7 mouse cellular contexts compared by ENCODE assay signal in genomic region chr5:44101231-44102110, GRCm38 (mm10). TPM values are rescaled to one million over a fixed set of nuclear protein-coding genes. Genes with fewer than 3 reads are reported as not detected.
A peak's percentile ranks its signal among the peaks of the same experiment; 100 is the strongest.
DNase-seq lines count a peak whose midpoint lies in the region; ATAC-seq and TF ChIP-seq lines count a peak whose summit lies in the region.

Gene Prom1 (minus strand): TSS chr5:44102032.

- peak; percentile 23; the same call in 1 of the 2 replicates for ATAC-seq in heart, embryonic 14.5 days (ENCODE audit: insufficient number of reproducible peaks, insufficient read depth, low FRiP score, low read depth)
- ATAC-seq in kidney, postnatal 0 days (replicated peaks; ENCODE audit: low FRiP score, low read depth): peak; percentile 88
- ATAC-seq in liver, postnatal 0 days: peak; percentile 67; the same call in 1 of the 2 replicates

- H3K27me3 ChIP-seq in ES-Bruce4 (ENCODE audit: control insufficient read depth, insufficient read depth, low read length, poor library complexity, severe bottlenecking): peaks cover 3% of the 10 kb centered on the region; the same call in 1 of the 2 replicates
- peaks cover 20% of the 10 kb centered on the region for H3K27me3 ChIP-seq in heart, embryonic 14.5 days (ENCODE audit: control insufficient read depth, insufficient read depth, low read length)
- H3K27me3 ChIP-seq in kidney, postnatal 0 days (ENCODE audit: insufficient read depth, low read length): no peaks in the 10 kb centered on the region
- 0 out of 2 replicates have a peak, but pooled peaks cover 8% of the 10 kb centered on the region for H3K27me3 ChIP-seq in liver, postnatal 0 days (ENCODE audit: insufficient read depth, low read length)

- H3K4me2 ChIP-seq in heart, embryonic 14.5 days (ENCODE audit: low read length): peak within 1 kb of the TSS; percentile 86
- peak within 1 kb of the TSS; percentile 89 for H3K4me2 ChIP-seq in kidney, postnatal 0 days (ENCODE audit: low read length)
- H3K4me2 ChIP-seq in liver, postnatal 0 days (ENCODE audit: low read depth, low read length): peak within 1 kb of the TSS; percentile 76

- H3K27ac ChIP-seq in ES-Bruce4 (ENCODE audit: insufficient read depth, low read length): no peak within 1 kb of the TSS
- peak within 1 kb of the TSS; percentile 9 to 25; a peak in 1 of 4 replicates for H3K27ac ChIP-seq in heart, embryonic 14.5 days (replicated peaks in 1 of 2; ENCODE audit: control insufficient read depth in 1 of 2, insufficient read depth in 1 of 2, low read depth in 2 of 2, low read length in 2 of 2)
- peak within 1 kb of the TSS; percentile 75 for H3K27ac ChIP-seq in kidney, postnatal 0 days
- no peak within 1 kb of the TSS for H3K27ac ChIP-seq in liver, postnatal 0 days (ENCODE audit: low read depth)
- H3K27ac ChIP-seq in olfactory bulb, adult 2 months (ENCODE audit: insufficient read depth, low read depth, low read length): no peak within 1 kb of the TSS

- TF ChIP-seq POLR2A in ES-Bruce4 (IDR thresholded peaks at IDR 0.05; ENCODE audit: insufficient read depth, low read length): no peak
- TF ChIP-seq POLR2A in olfactory bulb, adult 2 months (IDR thresholded peaks at IDR 0.05; ENCODE audit: insufficient read depth, low read depth, low read length): no peak

- H3K4me3 ChIP-seq in ES-Bruce4 (ENCODE audit: low read depth, low read length): peak within 1 kb of the TSS; percentile 56
- H3K4me3 ChIP-seq in heart, embryonic 14.5 days (ENCODE audit: control insufficient read depth in 1 of 2, insufficient read depth in 1 of 2, low read depth in 1 of 2, low read length in 2 of 2): peak within 1 kb of the TSS; percentile 50 to 68
- peak within 1 kb of the TSS; percentile 62 for H3K4me3 ChIP-seq in kidney, postnatal 0 days (replicated peaks; ENCODE audit: low read depth, low read length)
- H3K4me3 ChIP-seq in liver, postnatal 0 days (ENCODE audit: low read depth, low read length): peak within 1 kb of the TSS; percentile 55
- peak within 1 kb of the TSS; percentile 61 for H3K4me3 ChIP-seq in olfactory bulb, adult 2 months (ENCODE audit: insufficient read depth, low read depth, low read length)

- WGBS in heart, embryonic 14.5 days: under 1% methylated on average over 43 of the region's 44 CpGs
- 2% methylated on average over 44 of the region's 44 CpGs for WGBS in kidney, postnatal 0 days
- WGBS in liver, postnatal 0 days (ENCODE audit: insufficient replicate concordance): 4% methylated on average over 44 of the region's 44 CpGs
- WGBS in olfactory bulb, adult 2 months: 10% methylated on average over 44 of the region's 44 CpGs

- no peak for TF ChIP-seq EP300 in ES-Bruce4 (IDR thresholded peaks at IDR 0.05; ENCODE audit: insufficient read depth, low read depth, low read length)
- no peak for TF ChIP-seq EP300 in liver, postnatal 0 days (IDR thresholded peaks at IDR 0.05; ENCODE audit: low read depth)

- H3K4me1 ChIP-seq in ES-Bruce4 (ENCODE audit: control insufficient read depth, insufficient read depth, low read length): no peaks in the 10 kb centered on the region
- peaks cover 0 to 8% of the 10 kb centered on the region in 2 experiments; a peak in 2 of 4 replicates for H3K4me1 ChIP-seq in heart, embryonic 14.5 days (ENCODE audit: control insufficient read depth in 2 of 2, insufficient read depth in 2 of 2, low read length in 2 of 2)
- H3K4me1 ChIP-seq in kidney, postnatal 0 days (replicated peaks; ENCODE audit: insufficient read depth, low read length): peaks cover 13% of the 10 kb centered on the region
- peaks cover 14% of the 10 kb centered on the region for H3K4me1 ChIP-seq in liver, postnatal 0 days (ENCODE audit: insufficient read depth)
- peaks cover 14% of the 10 kb centered on the region for H3K4me1 ChIP-seq in olfactory bulb, adult 2 months (ENCODE audit: control insufficient read depth, insufficient read depth, low read length)

- H3K9me3 ChIP-seq in ES-Bruce4 (replicated peaks; ENCODE audit: control insufficient read depth, insufficient read depth, low read length, poor library complexity, severe bottlenecking): no peaks in the 10 kb centered on the region
- H3K9me3 ChIP-seq in heart, embryonic 14.5 days (ENCODE audit: control insufficient read depth, low read length): no peaks in the 10 kb centered on the region
- no peaks in the 10 kb centered on the region for H3K9me3 ChIP-seq in kidney, postnatal 0 days (replicated peaks; ENCODE audit: low read length)
- no peaks in the 10 kb centered on the region for H3K9me3 ChIP-seq in liver, postnatal 0 days (ENCODE audit: low read length)

- H3K36me3 ChIP-seq in ES-Bruce4 (ENCODE audit: control insufficient read depth, insufficient read depth, low read length, poor library complexity, severe bottlenecking): no peaks in the 10 kb centered on the region
- no peaks in the 10 kb centered on the region for H3K36me3 ChIP-seq in heart, embryonic 14.5 days (ENCODE audit: control insufficient read depth, insufficient read depth, low read length)
- H3K36me3 ChIP-seq in kidney, postnatal 0 days (ENCODE audit: insufficient read depth, low read length): no peaks in the 10 kb centered on the region
- H3K36me3 ChIP-seq in liver, postnatal 0 days (replicated peaks; ENCODE audit: insufficient read depth, low read length): no peaks in the 10 kb centered on the region

- no peak for TF ChIP-seq CTCF in ES-Bruce4 (IDR thresholded peaks at IDR 0.05; ENCODE audit: low read depth, low read length)
- TF ChIP-seq CTCF in kidney, postnatal 0 days (IDR thresholded peaks at IDR 0.05; ENCODE audit: low read depth): no peak
- TF ChIP-seq CTCF in liver, postnatal 0 days (IDR thresholded peaks at IDR 0.05; ENCODE audit: low read depth): no peak
- TF ChIP-seq CTCF in olfactory bulb, adult 2 months (IDR thresholded peaks at IDR 0.05; ENCODE audit: insufficient read depth, low read depth, low read length): no peak

- peak; percentile 50 for DNase-seq in R1 (ENCODE audit: low read depth, low spot score)
- DNase-seq in embryo, embryonic 9.5 days (ENCODE audit: extremely low spot score): peak; percentile 77
- peak; percentile 65 for DNase-seq in kidney, postnatal 0 days (ENCODE audit: low spot score)
- peak; percentile 44 for DNase-seq in liver, postnatal 0 days

- H3K9ac ChIP-seq in ES-Bruce4 (ENCODE audit: low read depth, poor library complexity, severe bottlenecking): peak within 1 kb of the TSS; percentile 61
- peak within 1 kb of the TSS; percentile 73 for H3K9ac ChIP-seq in heart, embryonic 14.5 days (ENCODE audit: low read length)
- peak within 1 kb of the TSS; percentile 67 for H3K9ac ChIP-seq in kidney, postnatal 0 days (ENCODE audit: low read depth, low read length)
- peak within 1 kb of the TSS; percentile 59 for H3K9ac ChIP-seq in liver, postnatal 0 days (replicated peaks)

RNA-seq across cellular contexts. Expression of gene Prom1, which starts in this region (rescaled TPM):
- polyA plus RNA-seq in ES-Bruce4 (2011; ENCODE audit: insufficient read depth, insufficient read length, low read depth, missing spikeins): 33.6 and 44.5 TPM in 2 replicates
- polyA plus RNA-seq in heart, embryonic 14.5 days (2014; fragmentation: Nextera tagmentation; extraction: Ambion mirVana): 9.8 and 11.3 TPM in 2 replicates
- 101 and 108 TPM in 2 replicates for polyA plus RNA-seq in kidney, postnatal 0 days (2015; fragmentation: Nextera tagmentation; extraction: Ambion mirVana)
- polyA plus RNA-seq in liver, postnatal 0 days (2015; fragmentation: Nextera tagmentation; extraction: Ambion mirVana): 9.4 and 9.7 TPM in 2 replicates
- not detected in 2 replicates for polyA plus RNA-seq in olfactory bulb, adult 2 months (2012; ENCODE audit: insufficient read depth, insufficient read length, low replicate concordance, missing spikeins)

Comparison
In these comparisons a context has a peak if more than half of its experiments do, and no peak if none do; other contexts are left out.
1. RNA of gene Prom1 (polyA plus RNA-seq): 101 to 108 TPM in kidney, postnatal 0 days, 33.6 to 44.5 TPM in ES-Bruce4, 9.8 to 11.3 TPM in heart, embryonic 14.5 days and 9.4 to 9.7 TPM in liver, postnatal 0 days; not detected in olfactory bulb, adult 2 months; every median in the first group is over 10 times any median in the second.
2. H3K27ac ChIP-seq: peak in heart, embryonic 14.5 days (2 of 2) and kidney, postnatal 0 days (single experiment); none in ES-Bruce4 (single experiment), liver, postnatal 0 days (single experiment) and olfactory bulb, adult 2 months (single experiment).
3. ATAC-seq: peak in every context shown above with its lines; median percentile 88 in kidney, postnatal 0 days; 67 in liver, postnatal 0 days; 23 in heart, embryonic 14.5 days.
4. Peak in every context shown above with its lines, with median percentiles within 50 percentile points of each other: H3K4me3 ChIP-seq, H3K9ac ChIP-seq, DNase-seq and H3K4me2 ChIP-seq.